Mouse (Mus musculus) limb, embryonic 15.5 days (tissue): ENCODE data around the gene 2010111I01Rik. TPM values are rescaled to one million over a fixed set of nuclear protein-coding genes. Genes with fewer than 3 reads are reported as not detected.

Experiments used
- ATAC-seq: fragments of 200-750 bp; cut with Nextera tagmentation; 2 replicates; pipeline ENCODE4 v1.8.0; 2017; ENCODE audit warnings: low read depth, moderate TSS enrichment; ENCODE audit not compliant: insufficient number of reproducible peaks, low FRiP score, low TSS enrichment
- H3K27ac ChIP-seq: fragments of 300-500 bp; sonication (generic); 2 replicates; pipeline ENCODE4 v1.5.1; 2015; ENCODE audit warnings: moderate library complexity, mild to moderate bottlenecking, inconsistent platforms
- H3K27me3 ChIP-seq: fragments of 300-500 bp; sonication (generic); 2 replicates; pipeline ENCODE4 v1.6.1; 2015; ENCODE audit warnings: inconsistent platforms
- H3K36me3 ChIP-seq: fragments of 300-500 bp; sonication (generic); 2 replicates; pipeline ENCODE4 v1.6.1; 2015; ENCODE audit warnings: inconsistent platforms
- H3K4me1 ChIP-seq: fragments of 300-500 bp; sonication (generic); 2 replicates; pipeline ENCODE4 v1.6.1; 2015; ENCODE audit warnings: inconsistent platforms
- H3K4me2 ChIP-seq: fragments of 300-500 bp; sonication (generic); 2 replicates; pipeline ENCODE4 v1.6.1; 2015; ENCODE audit warnings: mild to moderate bottlenecking, inconsistent platforms
- H3K4me3 ChIP-seq: fragments of 300-500 bp; sonication (generic); 2 replicates; pipeline ENCODE4 v1.5.1; 2015; ENCODE audit warnings: mild to moderate bottlenecking, inconsistent platforms
- H3K9ac ChIP-seq: fragments of 300-500 bp; sonication (generic); 2 replicates; pipeline ENCODE4 v1.6.1; 2015; ENCODE audit warnings: inconsistent platforms
- H3K9me3 ChIP-seq: fragments of 300-500 bp; sonication (generic); 2 replicates; pipeline ENCODE4 v1.6.1; 2016; ENCODE audit warnings: inconsistent platforms
- WGBS: fragments of 180-500 bp; shearing (Covaris S2); methylation state at CpG from one replicate; pipeline ENCODE4 v1.1.7; 2015; 5-methylcytosine and 5-hydroxymethylcytosine counted together
- polyA plus RNA-seq: library from polyadenylated mRNA; unstranded; fragments of >200 nt; fragmentation: Nextera tagmentation; extraction: Ambion mirVana; gene quantifications from 2 replicates; pipeline ENCODE4 v1.2.1, GENCODE M21; 2015

Gene 2010111I01Rik
- polyA plus RNA-seq, 1 experiment from 2014 or later: 240 TPM

DNA sequence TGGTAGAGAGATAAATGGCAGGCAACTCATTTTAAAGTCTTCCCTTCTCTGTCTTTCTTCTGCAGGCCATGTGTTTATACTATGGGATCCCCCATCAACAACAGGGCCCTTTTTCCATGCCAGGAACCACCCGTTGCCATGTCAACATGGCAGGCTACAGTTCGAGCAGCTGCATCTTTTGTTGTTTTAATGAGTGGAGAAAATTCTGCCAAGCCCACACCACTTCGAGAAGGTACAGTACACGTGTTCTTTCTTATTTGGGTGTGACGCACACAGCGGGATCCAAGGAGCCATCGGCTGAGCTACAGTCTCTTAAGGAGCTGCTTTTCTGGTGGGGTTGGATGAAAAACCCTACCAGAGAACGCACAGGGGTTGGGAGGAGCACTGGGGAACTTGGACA lies 68.3 kb downstream of the 2010111I01Rik start:
- Histone ChIP-seq H3K27me3 (no peaks in the 10 kb centered on the region), H3K36me3 (no peaks in the 10 kb centered on the region), H3K4me1 (peaks cover 25% of the 10 kb centered on the region), H3K9ac (no peak overlapping the region), H3K9me3 (no peaks in the 10 kb centered on the region), H3K4me3 (no peak overlapping the region), H3K27ac (peak overlapping the region; percentile 90), H3K4me2 (no peak overlapping the region)
- 50% methylated on average over 8 of the region's 8 CpGs for WGBS
- peak; percentile 56 for ATAC-seq

DNA sequence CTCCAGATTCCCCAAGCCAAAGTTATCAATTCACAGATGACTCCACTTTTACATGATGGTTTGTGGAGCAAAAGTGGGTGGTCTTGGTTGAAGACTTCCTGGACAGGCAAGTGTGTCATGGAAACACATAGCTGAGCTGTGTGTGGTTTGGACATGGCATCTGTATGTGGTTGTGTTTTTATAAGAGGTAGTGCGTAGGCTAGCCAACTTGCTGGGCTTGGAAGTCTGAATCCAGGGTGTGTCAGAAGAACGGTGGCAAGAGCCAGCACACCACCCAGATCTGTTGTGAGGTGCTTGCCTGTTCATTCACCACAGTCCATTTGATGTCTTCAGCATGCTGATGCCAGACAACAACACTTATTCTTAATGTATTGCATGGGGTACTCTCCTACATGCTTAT lies 68.7 kb downstream of the 2010111I01Rik start:
- H3K36me3 ChIP-seq: no peaks in the 10 kb centered on the region
- peak overlapping the region; percentile 90 for H3K27ac ChIP-seq
- WGBS: 58% methylated on average over 2 of the region's 2 CpGs
- H3K4me3 ChIP-seq: no peak overlapping the region
- no peak overlapping the region for H3K4me2 ChIP-seq
- no peaks in the 10 kb centered on the region for H3K9me3 ChIP-seq
- peak; percentile 81 for ATAC-seq
- H3K27me3 ChIP-seq: no peaks in the 10 kb centered on the region
- H3K9ac ChIP-seq: no peak overlapping the region
- H3K4me1 ChIP-seq: peaks cover 26% of the 10 kb centered on the region

DNA sequence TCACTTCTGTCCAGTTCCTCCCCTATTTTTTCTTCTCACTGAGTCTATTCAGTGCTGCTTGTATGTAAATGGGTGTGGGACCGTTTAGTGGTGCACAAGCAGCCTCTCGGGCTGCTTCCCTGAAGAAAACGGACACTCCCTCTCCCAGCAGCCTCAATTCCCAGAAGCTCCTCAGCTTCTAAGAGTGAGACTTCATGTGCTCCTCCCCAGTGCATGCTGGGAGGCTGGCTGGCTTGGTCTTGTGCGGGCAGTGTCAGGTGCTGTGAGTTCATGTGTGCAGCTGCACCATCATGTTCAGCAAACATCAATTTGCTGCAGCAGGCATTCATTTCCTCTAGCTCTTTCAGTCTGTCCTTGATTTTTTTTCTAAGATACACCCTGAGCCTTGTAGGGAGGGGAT lies 70.0 kb downstream of the 2010111I01Rik start:
- Histone ChIP-seq H3K4me3 (no peak overlapping the region), H3K27me3 (no peaks in the 10 kb centered on the region), H3K4me2 (no peak overlapping the region), H3K36me3 (no peaks in the 10 kb centered on the region), H3K27ac (no peak overlapping the region), H3K9me3 (no peaks in the 10 kb centered on the region), H3K4me1 (peaks cover 31% of the 10 kb centered on the region), H3K9ac (no peak overlapping the region)
- 56% methylated on average over 4 of the region's 4 CpGs for WGBS
- no peak for ATAC-seq

DNA sequence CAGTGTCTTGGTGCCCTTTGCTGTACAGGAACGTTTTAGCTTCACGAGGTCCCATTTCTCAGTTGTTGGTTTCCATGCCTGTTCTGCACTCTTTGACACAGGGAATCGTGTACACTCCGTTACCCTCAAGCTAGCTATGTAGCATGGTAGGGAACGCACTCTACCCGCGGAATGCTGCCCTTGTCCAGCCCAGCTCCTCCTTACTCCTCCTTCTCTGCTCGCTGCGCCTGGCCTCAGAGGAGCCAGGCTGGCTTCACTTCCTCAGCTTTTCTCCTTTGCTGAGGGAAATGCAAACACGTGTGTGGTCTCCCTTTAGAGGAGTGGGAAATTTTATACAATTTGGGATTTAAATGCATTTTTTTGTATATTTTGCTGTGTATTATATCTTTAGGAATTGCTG lies 73.2 kb downstream of the 2010111I01Rik start:
- Histone ChIP-seq H3K9ac (no peak overlapping the region), H3K27me3 (no peaks in the 10 kb centered on the region), H3K4me2 (no peak overlapping the region), H3K27ac (peak overlapping the region; percentile 71), H3K4me1 (peaks cover 18% of the 10 kb centered on the region), H3K9me3 (no peaks in the 10 kb centered on the region), H3K36me3 (no peaks in the 10 kb centered on the region), H3K4me3 (no peak overlapping the region)
- no peak for ATAC-seq
- WGBS: 44% methylated on average over 10 of the region's 10 CpGs

DNA sequence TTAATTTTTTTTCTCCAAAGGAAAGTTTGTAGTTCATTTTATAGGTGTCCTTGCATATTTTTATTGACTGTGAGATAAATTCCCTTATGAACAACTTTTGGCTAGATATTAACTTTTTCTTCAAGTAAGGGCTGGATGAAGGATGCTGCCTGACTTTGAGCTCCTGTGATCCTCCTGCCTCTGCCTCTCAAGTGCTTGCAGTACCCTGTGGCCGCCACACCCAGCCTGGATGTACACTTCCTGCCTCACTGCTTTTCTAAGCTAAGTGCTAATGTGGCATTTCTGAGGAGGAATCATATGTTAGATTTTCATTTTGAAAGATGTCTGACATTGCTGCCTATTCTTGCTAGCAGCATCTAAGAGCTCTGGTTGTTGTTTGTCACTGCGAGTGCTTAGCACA lies 73.7 kb downstream of the 2010111I01Rik start:
- ATAC-seq: no peak
- H3K27ac ChIP-seq: peak overlapping the region; percentile 14; the same call in 1 of the 2 replicates
- H3K4me1 ChIP-seq: peaks cover 13% of the 10 kb centered on the region
- H3K9me3 ChIP-seq: no peaks in the 10 kb centered on the region
- H3K36me3 ChIP-seq: no peaks in the 10 kb centered on the region
- H3K4me3 ChIP-seq: no peak overlapping the region
- 84% methylated on average over 2 of the region's 2 CpGs for WGBS
- no peak overlapping the region for H3K9ac ChIP-seq
- no peak overlapping the region for H3K4me2 ChIP-seq
- no peaks in the 10 kb centered on the region for H3K27me3 ChIP-seq

DNA sequence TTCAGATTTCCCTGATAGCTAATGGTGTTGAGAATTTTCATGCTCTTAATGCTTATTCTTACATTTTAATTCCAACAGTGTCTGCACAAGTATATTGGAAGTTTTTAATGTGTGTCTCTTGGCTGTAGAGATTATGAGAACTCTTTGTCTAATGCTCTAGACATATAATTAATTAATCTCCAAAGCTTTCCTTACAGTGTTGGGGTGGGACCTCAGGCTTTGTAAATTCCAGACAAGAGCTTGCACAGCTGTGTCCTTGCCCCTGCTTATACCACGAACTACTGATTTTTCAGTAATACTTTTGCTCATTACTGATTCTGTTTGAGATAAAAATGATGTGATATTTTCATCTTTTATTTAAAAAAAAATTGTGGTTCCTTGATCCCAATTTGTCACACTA lies 74.2 kb downstream of the 2010111I01Rik start:
- Histone ChIP-seq H3K4me3 (no peak overlapping the region), H3K4me2 (no peak overlapping the region), H3K27me3 (no peaks in the 10 kb centered on the region), H3K4me1 (peaks cover 12% of the 10 kb centered on the region), H3K27ac (peak overlapping the region; percentile 14; the same call in 1 of the 2 replicates), H3K9ac (no peak overlapping the region), H3K36me3 (no peaks in the 10 kb centered on the region), H3K9me3 (no peaks in the 10 kb centered on the region)
- WGBS: 48% methylated on average over 1 of the region's 1 CpGs
- ATAC-seq: no peak

DNA sequence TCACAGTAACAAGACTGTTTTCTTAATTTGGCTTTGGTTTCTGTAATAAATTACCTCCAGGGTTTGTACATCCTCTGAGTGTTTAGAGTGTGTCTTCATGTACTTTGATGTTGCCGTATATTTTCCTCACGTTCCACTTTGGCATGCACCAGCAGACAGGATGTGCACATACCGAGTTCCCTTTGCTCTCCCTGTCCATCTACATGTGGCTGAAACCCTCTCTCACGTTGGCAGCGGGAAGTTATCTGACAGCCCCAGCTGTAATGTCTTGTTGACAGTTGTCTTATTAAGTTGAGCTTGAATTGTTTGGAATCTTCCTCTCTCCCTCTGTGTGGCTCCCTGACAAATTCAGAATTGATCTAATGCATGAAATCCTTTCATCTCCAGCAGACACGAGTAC lies 74.6 kb downstream of the 2010111I01Rik start:
- H3K4me2 ChIP-seq: no peak overlapping the region

DNA sequence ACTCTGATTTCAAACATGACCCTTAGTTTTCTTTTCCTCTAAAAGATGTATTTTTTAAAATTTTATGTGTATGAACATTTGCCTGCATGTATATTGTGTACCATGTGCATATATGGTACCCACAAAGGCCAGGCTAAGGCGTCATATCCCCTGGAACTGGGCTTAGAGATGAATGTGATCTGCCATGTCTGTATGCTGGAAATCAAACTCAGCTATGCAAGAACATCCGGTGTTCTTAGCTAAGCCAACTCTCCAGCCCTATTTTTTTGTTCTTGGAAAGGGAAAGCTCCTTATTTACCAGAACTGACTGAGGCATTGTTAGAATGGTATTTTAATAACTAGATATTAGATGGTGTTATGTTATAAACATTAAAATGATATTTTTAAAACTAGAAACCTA lies 75.2 kb downstream of the 2010111I01Rik start:
- H3K36me3 ChIP-seq: no peaks in the 10 kb centered on the region
- H3K4me1 ChIP-seq: peaks cover 9% of the 10 kb centered on the region
- no peak overlapping the region for H3K27ac ChIP-seq
- no peak overlapping the region for H3K9ac ChIP-seq
- no peaks in the 10 kb centered on the region for H3K9me3 ChIP-seq
- no peak for ATAC-seq
- WGBS: 77% methylated on average over 2 of the region's 2 CpGs
- H3K27me3 ChIP-seq: no peaks in the 10 kb centered on the region
- no peak overlapping the region for H3K4me2 ChIP-seq
- no peak overlapping the region for H3K4me3 ChIP-seq

More for the DNA sequence above, 74.6 kb downstream of the 2010111I01Rik start:
- peaks cover 12% of the 10 kb centered on the region for H3K4me1 ChIP-seq
- H3K4me3 ChIP-seq: no peak overlapping the region
- no peak overlapping the region for H3K27ac ChIP-seq
- H3K9ac ChIP-seq: no peak overlapping the region
- no peaks in the 10 kb centered on the region for H3K27me3 ChIP-seq
- ATAC-seq: no peak
- no peaks in the 10 kb centered on the region for H3K36me3 ChIP-seq
- H3K9me3 ChIP-seq: no peaks in the 10 kb centered on the region
- WGBS: 22% methylated on average over 6 of the region's 6 CpGs

- no peak overlapping the region for H3K4me2 ChIP-seq
- no peak for ATAC-seq
- no peaks in the 10 kb centered on the region for H3K36me3 ChIP-seq
- 76% methylated on average over 2 of the region's 2 CpGs for WGBS
- no peak overlapping the region for H3K9ac ChIP-seq
- H3K4me1 ChIP-seq: peaks cover 12% of the 10 kb centered on the region
- no peaks in the 10 kb centered on the region for H3K27me3 ChIP-seq
- no peaks in the 10 kb centered on the region for H3K9me3 ChIP-seq
- no peak overlapping the region for H3K4me3 ChIP-seq
- peak overlapping the region; percentile 57 for H3K27ac ChIP-seq
Observed at GRCm38 (mm10) chr13:63045504-63046205, 81.0 kb downstream of the 2010111I01Rik start.

GRCm38 (mm10) chr13:63046206-63047020 lies 81.7 kb downstream of the 2010111I01Rik start:
- peak overlapping the region; percentile 57 for H3K27ac ChIP-seq
- H3K4me3 ChIP-seq: no peak overlapping the region
- H3K4me1 ChIP-seq: peaks cover 12% of the 10 kb centered on the region
- 39% methylated on average over 7 of the region's 7 CpGs for WGBS
- no peak overlapping the region for H3K9ac ChIP-seq
- no peak overlapping the region for H3K4me2 ChIP-seq
- ATAC-seq: 0 out of 2 replicates have a peak, but pooled peaks have one; percentile 67
- no peaks in the 10 kb centered on the region for H3K9me3 ChIP-seq
- H3K36me3 ChIP-seq: no peaks in the 10 kb centered on the region
- no peaks in the 10 kb centered on the region for H3K27me3 ChIP-seq

DNA sequence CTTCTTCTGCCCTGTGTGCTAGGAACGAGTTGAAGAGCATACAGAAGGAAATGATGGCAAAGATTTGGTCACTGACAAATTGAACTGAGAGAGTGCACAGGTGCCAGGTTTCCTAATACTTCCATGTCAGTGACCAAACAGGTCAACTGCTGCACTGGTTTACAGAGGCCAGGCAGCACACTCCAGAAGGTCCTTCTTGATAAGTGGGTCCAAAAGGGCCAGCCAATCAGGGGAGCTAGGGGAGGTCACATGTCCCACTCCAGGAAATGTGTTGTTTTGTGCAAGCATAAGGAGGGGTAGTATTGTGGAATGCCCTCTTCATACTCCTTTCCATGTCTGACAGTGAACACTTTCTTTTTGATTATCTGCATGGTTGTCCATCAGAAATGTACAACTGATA lies 99.0 kb downstream of the 2010111I01Rik start:
- Histone ChIP-seq H3K36me3 (no peaks in the 10 kb centered on the region), H3K4me1 (peaks cover 3% of the 10 kb centered on the region; the same call in 1 of the 2 replicates), H3K27ac (no peak overlapping the region), H3K9ac (no peak overlapping the region), H3K27me3 (no peaks in the 10 kb centered on the region), H3K9me3 (no peaks in the 10 kb centered on the region), H3K4me3 (no peak overlapping the region), H3K4me2 (no peak overlapping the region)
- no peak for ATAC-seq
- 84% methylated on average over 1 of the region's 1 CpGs for WGBS

DNA sequence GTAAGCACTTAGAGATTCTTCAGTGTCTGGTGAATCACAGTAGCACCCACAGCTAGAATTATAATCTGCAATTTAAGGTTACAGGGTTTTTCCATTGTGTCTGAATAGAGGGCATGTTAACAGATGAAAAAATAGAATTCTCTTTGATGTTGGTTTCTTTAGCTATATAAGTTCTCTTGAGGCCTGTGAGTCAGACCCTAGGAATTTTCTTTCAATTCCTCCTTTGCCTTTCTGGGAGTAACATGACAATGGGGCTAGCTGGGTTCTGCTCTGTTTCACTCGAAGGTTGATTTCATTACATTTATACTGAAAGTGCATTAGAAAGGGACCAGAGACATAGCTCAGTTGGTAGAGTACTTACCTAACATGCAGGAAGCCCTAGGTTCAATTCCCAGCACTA lies 101.9 kb downstream of the 2010111I01Rik start:
- no peak overlapping the region for H3K9ac ChIP-seq
- H3K4me1 ChIP-seq: peaks cover 5% of the 10 kb centered on the region; the same call in 1 of the 2 replicates
- no peaks in the 10 kb centered on the region for H3K36me3 ChIP-seq
- 0 out of 2 replicates have a peak overlapping the region, but pooled peaks have one; percentile 27 for H3K27ac ChIP-seq
- no peaks in the 10 kb centered on the region for H3K9me3 ChIP-seq
- H3K4me3 ChIP-seq: no peak overlapping the region
- 30% methylated on average over 1 of the region's 1 CpGs for WGBS
- ATAC-seq: no peak
- H3K27me3 ChIP-seq: no peaks in the 10 kb centered on the region
- H3K4me2 ChIP-seq: no peak overlapping the region
